Mouse (Mus musculus) MEL (cell line): ENCODE results near the gene Fam227b. TPM values are rescaled to one million over a fixed set of nuclear protein-coding genes. Genes with fewer than 3 reads are reported as not detected.

Source experiments
- DNase-seq: peaks from one replicate; pipeline ENCODE4 v3.0.0; 2011; ENCODE audit warnings: low read depth, low spot score
- H3K27ac ChIP-seq: 2 replicates; pipeline ENCODE4 v1.5.1; 2012; ENCODE audit warnings: low read depth, mild to moderate bottlenecking, control low read depth, low read length, moderate library complexity; ENCODE audit not compliant: control insufficient read depth
- H3K27me3 ChIP-seq, 2 experiments: fragments of 150-350 bp in 1 of 2; sonication (generic) in 1 of 2; 2 replicates each; pipeline ENCODE4 v1.6.1; 2012; ENCODE audit warnings: low read length in 2 of 2, mild to moderate bottlenecking in 2 of 2, improper control_type of control experiment in 1 of 2, moderate library complexity in 1 of 2; ENCODE audit not compliant: insufficient read depth in 2 of 2, control insufficient read depth in 1 of 2
- H3K36me3 ChIP-seq, 2 experiments: 2 replicates each; pipeline ENCODE4 v1.6.1; 2012 to 2014; ENCODE audit warnings: low read length in 2 of 2, improper control_type of control experiment in 1 of 2, inconsistent platforms in 1 of 2, mild to moderate bottlenecking in 1 of 2; ENCODE audit not compliant: insufficient read depth in 2 of 2, control insufficient read depth in 1 of 2
- H3K4me1 ChIP-seq, 2 experiments: fragments of 150-350 bp in 1 of 2; sonication (generic) in 1 of 2; 2 replicates each; pipeline ENCODE4 v1.6.1; 2012; ENCODE audit warnings: low read length in 2 of 2, improper control_type of control experiment in 1 of 2, mild to moderate bottlenecking in 1 of 2; ENCODE audit not compliant: insufficient read depth in 2 of 2, control insufficient read depth in 1 of 2
- H3K4me3 ChIP-seq, 2 experiments: fragments of 150-350 bp in 1 of 2; sonication (generic) in 1 of 2; 2 replicates each; pipeline ENCODE4 v1.5.1; 2012; ENCODE audit warnings: low read depth in 2 of 2, low read length in 2 of 2, mild to moderate bottlenecking in 2 of 2, moderate library complexity in 2 of 2, control low read depth in 1 of 2, improper control_type of control experiment in 1 of 2; ENCODE audit not compliant: control insufficient read depth in 1 of 2, insufficient read depth in 1 of 2
- H3K79me2 ChIP-seq: 2 replicates; pipeline ENCODE4 v1.6.1; 2012; ENCODE audit warnings: mild to moderate bottlenecking, low read length, moderate library complexity; ENCODE audit not compliant: control insufficient read depth, poor library complexity, insufficient read depth
- H3K9ac ChIP-seq: 2 replicates; pipeline ENCODE4 v1.6.1; 2012; ENCODE audit warnings: low read depth, mild to moderate bottlenecking, control low read depth, low read length, moderate library complexity; ENCODE audit not compliant: control insufficient read depth, poor library complexity, severe bottlenecking
- H3K9me3 ChIP-seq: fragments of 150-350 bp; sonication (generic); replicated peaks from 2 replicates; pipeline ENCODE4 v1.6.1; 2012; ENCODE audit warnings: mild to moderate bottlenecking, low read length, improper control_type of control experiment, moderate library complexity; ENCODE audit not compliant: insufficient read depth
- CHD2 ChIP-seq: IDR thresholded peaks from 2 replicates; pipeline ENCODE4 v1.6.1; 2011; ENCODE audit warnings: low read length, improper control_type of control experiment
- CTCF ChIP-seq, 3 experiments: IDR thresholded peaks in 2 of 3; conservative IDR thresholded peaks in 1 of 3; 2 replicates each; pipeline ENCODE4 v1.5.1; 2011 to 2012; ENCODE audit warnings: low read length in 3 of 3, low read depth in 2 of 3, mild to moderate bottlenecking in 2 of 3, improper control_type of control experiment in 1 of 3, inconsistent platforms in 1 of 3, mixed read lengths in 1 of 3, moderate library complexity in 1 of 3; ENCODE audit not compliant: control insufficient read depth in 1 of 3, insufficient read depth in 1 of 3, poor library complexity in 1 of 3, severe bottlenecking in 1 of 3
- ELF1 ChIP-seq: IDR thresholded peaks from 2 replicates; pipeline ENCODE4 v1.6.1; 2014; ENCODE audit warnings: low read depth, mild to moderate bottlenecking, inconsistent platforms, low read length, improper control_type of control experiment, moderate library complexity
- ETS1 ChIP-seq: IDR thresholded peaks from 2 replicates; pipeline ENCODE4 v1.6.1; 2012; ENCODE audit warnings: low read depth, mild to moderate bottlenecking, inconsistent platforms, low read length, improper control_type of control experiment, moderate library complexity
- JUND ChIP-seq: IDR thresholded peaks from 2 replicates; pipeline ENCODE4 v1.6.1; 2011; ENCODE audit warnings: low read depth, mild to moderate bottlenecking, improper control_type of control experiment, low read length
- MAFK ChIP-seq: IDR thresholded peaks from 2 replicates; pipeline ENCODE4 v1.6.1; 2011; ENCODE audit warnings: low read depth, mild to moderate bottlenecking, low read length, improper control_type of control experiment, borderline replicate concordance
- MAX ChIP-seq: IDR thresholded peaks from 2 replicates; pipeline ENCODE4 v1.6.1; 2011; ENCODE audit warnings: low read length, improper control_type of control experiment
- RAD21 ChIP-seq: IDR thresholded peaks from 2 replicates; pipeline ENCODE4 v1.6.1; 2011; ENCODE audit warnings: mild to moderate bottlenecking, low read depth, low read length, improper control_type of control experiment
- UBTF ChIP-seq: IDR thresholded peaks from 2 replicates; pipeline ENCODE4 v1.6.1; 2012; ENCODE audit warnings: low read depth, mild to moderate bottlenecking, inconsistent platforms, low read length, improper control_type of control experiment, moderate library complexity, borderline replicate concordance; ENCODE audit not compliant: insufficient read depth
- USF1 ChIP-seq: IDR thresholded peaks from 2 replicates; pipeline ENCODE4 v1.6.1; 2014; ENCODE audit warnings: low read depth, mild to moderate bottlenecking, inconsistent platforms, low read length, improper control_type of control experiment, moderate library complexity
- ZC3H11A ChIP-seq: IDR thresholded peaks from 2 replicates; pipeline ENCODE4 v1.6.1; 2012; ENCODE audit warnings: low read depth, mild to moderate bottlenecking, inconsistent platforms, low read length, improper control_type of control experiment
- polyA plus RNA-seq, 2 experiments: library from polyadenylated mRNA; stranded (reverse) in 1 of 2; unstranded in 1 of 2; fragments of >175 nt in 1 of 2; fragments of >200 nt in 1 of 2; gene quantifications; 2 replicates each; pipeline versions ENCODE4 v1.2.1 to v1.2.4; 2012; ENCODE audit warnings: low replicate concordance in 2 of 2, low read depth in 1 of 2; ENCODE audit not compliant: insufficient read length in 2 of 2, insufficient read depth in 1 of 2, missing spikeins in 1 of 2
- total RNA-seq: library from RNA; depleted of rRNA; stranded (reverse); fragments of 300-350 nt; gene quantifications from 2 replicates; pipeline ENCODE4 v1.2.3, GENCODE M21; 2012; rRNA removed

Gene Fam227b
- total and polyA plus RNA-seq, 3 experiments, result not detected

- H3K27me3 ChIP-seq, result no peaks in the 10 kb centered on the region; a peak in 1 of 4 replicates
- H3K9ac ChIP-seq, result no peak overlapping the region
- DNase-seq, result no peak
- no peaks in the 10 kb centered on the region for H3K9me3 ChIP-seq
- no peaks in the 10 kb centered on the region for H3K36me3 ChIP-seq
- no peak overlapping the region for H3K4me3 ChIP-seq
- H3K4me1 ChIP-seq, result no peaks in the 10 kb centered on the region
- TF ChIP-seq ELF1 (no peak), USF1 (no peak), MAFK (no peak), UBTF (no peak)
- no peak overlapping the region for H3K27ac ChIP-seq
- no peaks in the 10 kb centered on the region for H3K79me2 ChIP-seq
Measured at GRCm38 (mm10) chr2:125938993-125939642, 212.7 kb downstream of the Fam227b start.

- Histone ChIP-seq H3K27me3 (no peaks in the 10 kb centered on the region; a peak in 1 of 4 replicates), H3K9ac (no peak overlapping the region), H3K4me1 (no peaks in the 10 kb centered on the region), H3K36me3 (no peaks in the 10 kb centered on the region), H3K9me3 (no peaks in the 10 kb centered on the region), H3K79me2 (no peaks in the 10 kb centered on the region), H3K27ac (no peak overlapping the region), H3K4me3 (no peak overlapping the region)
- TF ChIP-seq CTCF (IDR thresholded peaks at IDR 0.05 in 2 of 3, conservative IDR thresholded peaks at IDR 0.05 in 1 of 3; ENCODE audit: control insufficient read depth in 1 of 3, insufficient read depth in 1 of 3, low read depth in 2 of 3, low read length in 3 of 3, poor library complexity in 1 of 3, severe bottlenecking in 1 of 3), result 0 out of 6 replicates have a peak, but pooled peaks of 2 of the 3 experiments have one; percentile 16 to 22
- TF ChIP-seq CHD2, result no peak
- no peak for DNase-seq
Measured at GRCm38 (mm10) chr2:125936396-125936795, 215.4 kb downstream of the Fam227b start.

- Histone ChIP-seq H3K79me2 (no peaks in the 10 kb centered on the region), H3K4me1 (no peaks in the 10 kb centered on the region), H3K27me3 (no peaks in the 10 kb centered on the region), H3K27ac (no peak overlapping the region), H3K4me3 (no peak overlapping the region), H3K36me3 (no peaks in the 10 kb centered on the region), H3K9me3 (no peaks in the 10 kb centered on the region), H3K9ac (no peak overlapping the region)
- TF ChIP-seq MAX (no peak), JUND (no peak), ETS1 (no peak), RAD21 (no peak), CHD2 (no peak), ZC3H11A (no peak)
- DNase-seq, result no peak
Measured at GRCm38 (mm10) chr2:125933977-125934376, 217.8 kb downstream of the Fam227b start.

Other genes starting within 250 kb of the Fam227b start
- gene Fgf7, start 117.3 kb downstream of the Fam227b start, total RNA-seq, result not detected in 2 replicates
- not detected for gene Fgf7, start 117.3 kb downstream of the Fam227b start, polyA plus RNA-seq
- gene Dtwd1, start 137 bp upstream of the Fam227b start, total RNA-seq, result 15.8 and 17.6 TPM in 2 replicates
- gene Dtwd1, start 137 bp upstream of the Fam227b start, polyA plus RNA-seq, result 10 to 100 TPM in 1 of 2 experiments, not detected in 1; 17.9 TPM
- gene Gm17555, start 63.1 kb upstream of the Fam227b start, total RNA-seq, result not detected in 2 replicates
- not detected for gene Gm17555, start 63.1 kb upstream of the Fam227b start, polyA plus RNA-seq